Mouse (Mus musculus): Measurements from ENCODE around the gene Fzd4. TPM values are rescaled to one million over a fixed set of nuclear protein-coding genes. Genes with fewer than 3 reads are reported as not detected.
A peak's percentile ranks its signal among the peaks of the same experiment; 100 is the strongest.

Gene Fzd4
- polyA plus RNA-seq, 1 experiment from 2014 or later: 6.4 TPM

DNA sequence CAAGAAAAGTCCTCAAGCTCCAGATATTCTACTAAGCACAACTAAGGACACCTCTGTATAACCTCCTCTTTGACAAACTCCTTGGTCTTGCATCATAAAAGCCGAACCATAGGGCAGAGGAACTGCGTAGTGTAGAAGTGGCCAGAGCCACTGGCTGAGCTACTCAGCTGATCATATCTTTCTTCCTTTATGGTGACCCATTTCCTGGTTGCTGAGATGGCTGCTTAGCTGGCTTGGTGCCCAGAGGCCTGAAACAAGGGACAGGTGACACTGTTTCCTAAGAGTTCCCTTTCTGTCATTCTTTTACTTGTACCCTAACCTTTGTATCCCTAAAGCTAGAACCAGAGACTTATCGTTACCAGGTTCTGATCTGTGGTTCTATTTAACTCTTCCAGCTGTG is 7.2 kb downstream of the Fzd4 start:
- peak; percentile 96 for ATAC-seq
- no peaks in the 10 kb centered on the region for H3K27me3 ChIP-seq (replicated peaks; ENCODE audit: control insufficient read depth, insufficient read depth, low read length)
- peaks cover 24% of the 10 kb centered on the region for H3K4me1 ChIP-seq (replicated peaks; ENCODE audit: control insufficient read depth, insufficient read depth, low read length)
- H3K4me2 ChIP-seq (replicated peaks; ENCODE audit: low read depth): peak overlapping the region; percentile 24; the same call in 1 of the 2 replicates
- H3K36me3 ChIP-seq (ENCODE audit: control insufficient read depth, insufficient read depth): peaks cover 11% of the 10 kb centered on the region; the same call in 1 of the 2 replicates
- TF ChIP-seq CTCF (IDR thresholded peaks at IDR 0.05; ENCODE audit: low read depth): no peak
- H3K9ac ChIP-seq (ENCODE audit: low read depth, low read length): 0 out of 2 replicates have a peak overlapping the region, but pooled peaks have one; percentile 2
- no peaks in the 10 kb centered on the region for H3K9me3 ChIP-seq (ENCODE audit: control insufficient read depth)
- peak overlapping the region; percentile 77 for H3K27ac ChIP-seq (ENCODE audit: low read depth, low read length)
- 29% methylated on average over 3 of the region's 3 CpGs for WGBS
- H3K4me3 ChIP-seq (ENCODE audit: low read depth, low read length): no peak overlapping the region

DNA sequence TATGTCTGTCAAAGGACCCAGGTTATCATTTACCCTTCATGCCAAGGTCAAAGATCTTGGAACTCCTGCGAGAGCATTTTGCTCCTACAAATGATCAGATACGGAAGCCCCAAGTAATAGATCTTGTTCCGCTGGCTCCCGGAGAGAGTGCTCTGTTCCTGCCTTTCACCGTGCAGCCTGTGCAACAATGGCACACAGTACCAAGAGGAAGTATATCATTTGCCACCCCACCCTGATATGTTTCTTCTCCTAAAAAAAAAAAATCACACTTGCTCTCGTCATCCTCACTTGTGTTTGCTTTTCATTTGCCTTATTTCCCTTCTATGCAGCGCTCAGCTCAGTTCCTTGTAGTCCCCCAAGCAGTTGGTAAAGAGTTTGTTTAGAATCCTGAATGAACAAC is 7.9 kb downstream of the Fzd4 start:
- no peak overlapping the region for H3K4me3 ChIP-seq (ENCODE audit: low read depth, low read length)
- H3K4me1 ChIP-seq (replicated peaks; ENCODE audit: control insufficient read depth, insufficient read depth, low read length): peaks cover 24% of the 10 kb centered on the region
- H3K9ac ChIP-seq (ENCODE audit: low read depth, low read length): no peak overlapping the region
- 38% methylated on average over 7 of the region's 7 CpGs for WGBS
- H3K36me3 ChIP-seq (ENCODE audit: control insufficient read depth, insufficient read depth): peaks cover 11% of the 10 kb centered on the region; the same call in 1 of the 2 replicates
- ATAC-seq: no peak
- H3K4me2 ChIP-seq (replicated peaks; ENCODE audit: low read depth): peak overlapping the region; percentile 24; the same call in 1 of the 2 replicates
- TF ChIP-seq CTCF (IDR thresholded peaks at IDR 0.05; ENCODE audit: low read depth): no peak
- peak overlapping the region; percentile 70 for H3K27ac ChIP-seq (ENCODE audit: low read depth, low read length)
- no peaks in the 10 kb centered on the region for H3K9me3 ChIP-seq (ENCODE audit: control insufficient read depth)
- no peaks in the 10 kb centered on the region for H3K27me3 ChIP-seq (replicated peaks; ENCODE audit: control insufficient read depth, insufficient read depth, low read length)

DNA sequence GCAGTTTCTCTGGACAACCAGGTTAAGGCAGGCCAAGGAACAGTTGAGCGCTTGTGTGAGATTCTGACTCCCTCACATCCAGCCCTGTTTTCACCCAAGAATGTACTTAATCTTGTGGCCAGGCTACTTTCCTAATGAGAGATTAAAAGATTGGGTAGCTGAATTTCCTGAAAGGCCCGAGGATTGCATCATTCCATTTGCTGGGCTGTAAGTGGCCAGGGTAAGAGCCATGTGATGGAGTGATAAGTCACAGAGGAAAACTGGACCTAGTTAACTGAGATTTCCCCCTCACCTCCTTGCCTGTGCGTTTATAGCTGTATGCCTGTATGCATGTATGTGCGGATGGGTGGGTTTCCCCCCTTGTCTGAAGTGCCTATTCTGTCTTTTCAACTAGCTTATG is 11.9 kb downstream of the Fzd4 start:
- ATAC-seq: no peak
- H3K4me3 ChIP-seq (ENCODE audit: low read depth, low read length): no peak overlapping the region
- 62% methylated on average over 4 of the region's 4 CpGs for WGBS

DNA sequence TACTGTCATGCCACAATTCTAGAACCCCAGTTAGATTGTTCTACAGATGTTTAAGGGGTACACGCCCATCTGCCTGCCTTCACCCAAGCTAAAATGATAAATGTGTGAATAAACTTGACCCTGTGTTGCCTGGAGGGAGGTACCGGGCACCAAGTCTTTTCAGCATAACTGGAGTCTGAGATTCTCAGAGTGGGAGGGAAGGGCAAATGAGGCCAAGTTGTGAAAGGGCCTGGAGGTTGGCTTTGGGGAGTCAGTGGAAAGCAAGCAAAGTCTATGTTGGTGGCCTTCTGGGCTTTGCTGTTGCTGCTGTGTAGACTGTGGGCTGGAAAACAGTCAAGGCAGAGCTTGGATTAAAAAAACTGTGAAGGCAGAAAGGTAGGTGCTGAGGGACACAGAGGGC is 13.6 kb downstream of the Fzd4 start:
- H3K9ac ChIP-seq (ENCODE audit: low read depth, low read length): no peak overlapping the region
- WGBS: 73% methylated on average over 2 of the region's 2 CpGs
- ATAC-seq: no peak
- no peak overlapping the region for H3K4me2 ChIP-seq (replicated peaks; ENCODE audit: low read depth)
- no peaks in the 10 kb centered on the region for H3K4me1 ChIP-seq (replicated peaks; ENCODE audit: control insufficient read depth, insufficient read depth, low read length)
- H3K27ac ChIP-seq (ENCODE audit: low read depth, low read length): no peak overlapping the region
- no peak overlapping the region for H3K4me3 ChIP-seq (ENCODE audit: low read depth, low read length)
- TF ChIP-seq CTCF (IDR thresholded peaks at IDR 0.05; ENCODE audit: low read depth): no peak
- H3K27me3 ChIP-seq (replicated peaks; ENCODE audit: control insufficient read depth, insufficient read depth, low read length): no peaks in the 10 kb centered on the region
- H3K36me3 ChIP-seq (ENCODE audit: control insufficient read depth, insufficient read depth): no peaks in the 10 kb centered on the region
- no peaks in the 10 kb centered on the region for H3K9me3 ChIP-seq (ENCODE audit: control insufficient read depth)

More for the DNA sequence above, 11.9 kb downstream of the Fzd4 start:
- TF ChIP-seq CTCF (IDR thresholded peaks at IDR 0.05; ENCODE audit: low read depth): no peak
- Histone ChIP-seq H3K4me2 (replicated peaks; ENCODE audit: low read depth) (no peak overlapping the region), H3K27me3 (replicated peaks; ENCODE audit: control insufficient read depth, insufficient read depth, low read length) (no peaks in the 10 kb centered on the region), H3K27ac (ENCODE audit: low read depth, low read length) (no peak overlapping the region), H3K36me3 (ENCODE audit: control insufficient read depth, insufficient read depth) (no peaks in the 10 kb centered on the region), H3K9me3 (ENCODE audit: control insufficient read depth) (no peaks in the 10 kb centered on the region), H3K4me1 (replicated peaks; ENCODE audit: control insufficient read depth, insufficient read depth, low read length) (peaks cover 6% of the 10 kb centered on the region), H3K9ac (ENCODE audit: low read depth, low read length) (no peak overlapping the region)

DNA sequence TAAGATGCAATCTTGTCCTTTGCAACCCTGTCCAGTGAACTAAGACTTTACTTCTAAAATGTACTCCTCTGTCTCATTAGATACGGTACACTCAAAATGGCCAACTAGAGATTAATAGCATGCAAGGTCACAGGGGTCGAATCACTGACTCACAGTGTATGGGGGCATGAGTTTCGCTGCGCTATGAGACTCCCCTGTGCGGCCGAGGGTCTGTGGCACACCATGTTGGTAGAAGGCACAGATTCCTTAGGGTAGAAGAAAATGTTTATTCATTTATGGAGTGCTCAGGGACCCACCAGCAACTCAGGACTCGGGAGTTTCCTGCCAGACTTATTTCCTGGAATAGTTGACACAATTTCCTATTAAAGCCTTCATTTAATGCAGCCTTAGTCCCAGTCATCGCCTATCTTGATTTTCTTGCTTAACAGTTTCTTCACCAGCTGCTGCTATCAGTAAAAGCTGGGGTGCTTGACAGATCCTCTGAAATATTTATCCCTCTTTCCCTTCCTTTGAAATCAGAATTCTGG is 14.0 kb downstream of the Fzd4 start:
- WGBS: 68% methylated on average over 8 of the region's 8 CpGs
- Histone ChIP-seq H3K9me3 (ENCODE audit: control insufficient read depth) (no peaks in the 10 kb centered on the region), H3K9ac (ENCODE audit: low read depth, low read length) (no peak overlapping the region), H3K27ac (ENCODE audit: low read depth, low read length) (no peak overlapping the region), H3K4me1 (replicated peaks; ENCODE audit: control insufficient read depth, insufficient read depth, low read length) (no peaks in the 10 kb centered on the region), H3K36me3 (ENCODE audit: control insufficient read depth, insufficient read depth) (no peaks in the 10 kb centered on the region), H3K4me3 (ENCODE audit: low read depth, low read length) (no peak overlapping the region), H3K27me3 (replicated peaks; ENCODE audit: control insufficient read depth, insufficient read depth, low read length) (no peaks in the 10 kb centered on the region), H3K4me2 (replicated peaks; ENCODE audit: low read depth) (peak overlapping the region; percentile 27; the same call in 1 of the 2 replicates)
- TF ChIP-seq CTCF (IDR thresholded peaks at IDR 0.05; ENCODE audit: low read depth): no peak
- no peak for ATAC-seq

DNA sequence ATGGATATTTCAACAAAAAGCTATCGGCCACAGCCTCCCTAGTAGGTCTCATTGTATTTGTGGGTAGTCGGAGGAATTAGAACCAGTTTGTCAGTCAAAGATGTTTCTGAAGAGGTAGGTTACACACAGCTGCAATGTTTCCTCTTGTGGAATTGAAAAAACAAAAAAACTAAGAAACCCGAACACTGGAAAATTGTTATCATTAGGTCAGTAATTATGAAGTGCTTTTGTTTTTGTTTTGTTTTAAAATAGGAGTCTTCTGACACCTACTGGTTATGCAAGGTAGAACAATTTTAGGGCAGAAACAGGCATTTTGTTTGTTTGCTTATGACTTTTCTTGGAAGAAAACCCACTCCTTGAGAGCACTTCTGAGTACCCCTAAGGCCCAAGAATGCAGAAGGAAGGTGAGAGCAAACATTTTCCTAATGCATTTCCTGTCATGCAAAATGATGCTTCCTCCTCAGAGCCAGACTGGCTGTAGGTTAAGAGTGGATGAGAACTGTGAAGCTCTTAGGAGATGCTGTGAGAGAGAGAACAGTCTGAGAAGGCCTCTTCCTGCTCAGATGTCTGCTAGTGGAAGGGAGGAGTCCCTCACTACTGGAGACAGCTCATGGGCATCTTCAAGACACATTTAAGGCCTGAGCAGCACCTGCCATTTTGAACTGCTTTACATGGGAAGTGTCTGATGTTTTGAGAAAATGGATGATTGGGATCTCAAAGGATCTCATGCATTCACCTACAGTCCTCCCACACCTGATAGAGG is 14.9 kb downstream of the Fzd4 start:
- Histone ChIP-seq H3K4me2 (replicated peaks; ENCODE audit: low read depth) (peak overlapping the region; percentile 27; the same call in 1 of the 2 replicates), H3K27ac (ENCODE audit: low read depth, low read length) (no peak overlapping the region)
- 55% methylated on average over 3 of the region's 3 CpGs for WGBS

More for the DNA sequence above, 14.9 kb downstream of the Fzd4 start:
- Histone ChIP-seq H3K4me3 (ENCODE audit: low read depth, low read length) (no peak overlapping the region), H3K9ac (ENCODE audit: low read depth, low read length) (no peak overlapping the region), H3K9me3 (ENCODE audit: control insufficient read depth) (no peaks in the 10 kb centered on the region), H3K27me3 (replicated peaks; ENCODE audit: control insufficient read depth, insufficient read depth, low read length) (no peaks in the 10 kb centered on the region), H3K4me1 (replicated peaks; ENCODE audit: control insufficient read depth, insufficient read depth, low read length) (no peaks in the 10 kb centered on the region), H3K36me3 (ENCODE audit: control insufficient read depth, insufficient read depth) (no peaks in the 10 kb centered on the region)
- ATAC-seq: no peak
- peak; percentile 72 for TF ChIP-seq CTCF (IDR thresholded peaks at IDR 0.05; ENCODE audit: low read depth)
